ENCODE assay signal across 8 mouse cellular contexts in the genomic region with DNA sequence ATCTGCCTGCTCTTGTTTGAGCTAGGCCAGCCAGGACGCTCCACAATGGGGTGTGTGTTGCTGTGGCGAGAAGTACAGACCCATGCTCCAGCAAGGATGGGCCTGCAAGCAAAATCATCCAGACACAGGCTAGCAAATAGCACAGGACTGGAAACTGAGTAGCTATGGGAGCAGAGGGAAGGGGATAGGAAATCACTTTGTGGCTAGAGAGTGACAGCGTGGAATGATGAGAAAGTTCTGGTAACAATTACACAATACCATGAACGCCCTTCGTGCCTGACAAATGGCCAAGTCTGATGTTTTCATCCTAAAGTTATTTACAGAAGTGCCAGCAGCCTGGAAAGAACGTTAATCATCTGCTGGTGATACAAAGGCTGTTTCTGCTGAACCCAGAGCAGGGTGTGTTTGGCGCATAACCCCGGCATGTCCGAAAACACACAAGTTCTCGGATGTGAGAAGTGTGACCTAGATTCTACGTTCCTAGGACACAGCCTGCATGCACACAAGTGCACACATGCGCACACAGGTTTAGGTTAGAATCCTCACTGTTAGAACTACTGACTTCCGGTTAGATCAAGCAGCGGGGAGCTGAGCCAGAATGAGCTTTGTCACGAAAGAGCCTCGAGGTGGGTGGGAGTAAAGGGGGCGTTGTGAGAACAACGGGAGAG. TPM values are rescaled to one million over a fixed set of nuclear protein-coding genes. Genes with fewer than 3 reads are reported as not detected.
DNase-seq lines count a peak whose midpoint lies in the region; ATAC-seq and TF ChIP-seq lines count a peak whose summit lies in the region.

No protein-coding gene starts in this region.

- peaks cover 63% of the 10 kb centered on the region for H3K36me3 ChIP-seq in embryonic facial prominence, embryonic 10.5 days (replicated peaks)
- H3K36me3 ChIP-seq in limb, embryonic 15.5 days: peaks cover 40% of the 10 kb centered on the region; the same call in 1 of the 2 replicates
- no peaks in the 10 kb centered on the region; the same call in 1 of the 2 replicates for H3K36me3 ChIP-seq in stomach, embryonic 15.5 days

- peak in 1 of 2 experiments; percentile 13 for DNase-seq in cerebellum, adult 2 months
- DNase-seq in cerebellum, postnatal 36 days: no peak
- peak; percentile 72 for DNase-seq in 3134 (ENCODE audit: extremely low read depth, insufficient read length, low spot score)
- no peak for DNase-seq in embryonic facial prominence, embryonic 10.5 days (ENCODE audit: low spot score)
- peak; percentile 64 for DNase-seq in heart, postnatal 4 days
- DNase-seq in natural killer cell, adult 2 months (ENCODE audit: low spot score in 2 of 2): no peak

- no peak overlapping the region for H3K9ac ChIP-seq in limb, embryonic 15.5 days
- H3K9ac ChIP-seq in stomach, embryonic 15.5 days: no peak overlapping the region

- H3K27me3 ChIP-seq in cerebellum, adult 2 months (ENCODE audit: control insufficient read depth, insufficient read depth, low read length): no peaks in the 10 kb centered on the region
- H3K27me3 ChIP-seq in embryonic facial prominence, embryonic 10.5 days (replicated peaks; ENCODE audit: low read depth, poor library complexity, severe bottlenecking): no peaks in the 10 kb centered on the region
- no peaks in the 10 kb centered on the region for H3K27me3 ChIP-seq in limb, embryonic 15.5 days
- no peaks in the 10 kb centered on the region for H3K27me3 ChIP-seq in stomach, embryonic 15.5 days (replicated peaks)

- no peak overlapping the region for H3K4me3 ChIP-seq in cerebellum, adult 2 months (replicated peaks; ENCODE audit: insufficient read depth, low read depth, low read length)
- no peak overlapping the region for H3K4me3 ChIP-seq in embryonic facial prominence, embryonic 10.5 days
- no peak overlapping the region for H3K4me3 ChIP-seq in limb, embryonic 15.5 days
- no peak overlapping the region for H3K4me3 ChIP-seq in stomach, embryonic 15.5 days (replicated peaks)

- H3K27ac ChIP-seq in cerebellum, adult 2 months (ENCODE audit: insufficient read depth, low read length): peak overlapping the region; percentile 42; the same call in 1 of the 2 replicates
- peak overlapping the region; percentile 65; the same call in 1 of the 2 replicates for H3K27ac ChIP-seq in embryonic facial prominence, embryonic 10.5 days (replicated peaks)
- H3K27ac ChIP-seq in limb, embryonic 15.5 days: peak overlapping the region; percentile 81
- peak overlapping the region; percentile 67 for H3K27ac ChIP-seq in stomach, embryonic 15.5 days

- 76% methylated on average over 18 of the region's 18 CpGs for WGBS in cerebellum, adult 2 months
- WGBS in embryonic facial prominence, embryonic 10.5 days: 80% methylated on average over 18 of the region's 18 CpGs
- WGBS in limb, embryonic 15.5 days: 43% methylated on average over 18 of the region's 18 CpGs
- 35% methylated on average over 18 of the region's 18 CpGs for WGBS in stomach, embryonic 15.5 days

- H3K4me1 ChIP-seq in cerebellum, adult 2 months (ENCODE audit: control insufficient read depth, insufficient read depth, low read length): peaks cover 12% of the 10 kb centered on the region
- peaks cover 21% of the 10 kb centered on the region for H3K4me1 ChIP-seq in embryonic facial prominence, embryonic 10.5 days
- peaks cover 11% of the 10 kb centered on the region for H3K4me1 ChIP-seq in limb, embryonic 15.5 days
- 0 out of 2 replicates have a peak, but pooled peaks cover 12% of the 10 kb centered on the region for H3K4me1 ChIP-seq in stomach, embryonic 15.5 days

- peak; percentile 42; the same call in 1 of the 2 replicates for ATAC-seq in limb, embryonic 15.5 days (ENCODE audit: insufficient number of reproducible peaks, low FRiP score, low TSS enrichment, low read depth)
- peak; percentile 20; the same call in 1 of the 2 replicates for ATAC-seq in stomach, embryonic 15.5 days (ENCODE audit: insufficient read depth, low FRiP score, low read depth)

- H3K4me2 ChIP-seq in limb, embryonic 15.5 days: no peak overlapping the region
- 0 out of 2 replicates have a peak overlapping the region, but pooled peaks have one; percentile 4 for H3K4me2 ChIP-seq in stomach, embryonic 15.5 days

- no peak for TF ChIP-seq CTCF in cerebellum, adult 2 months (IDR thresholded peaks at IDR 0.05; ENCODE audit: borderline replicate concordance, insufficient read depth, low read depth, low read length)

- H3K9me3 ChIP-seq in embryonic facial prominence, embryonic 10.5 days: no peaks in the 10 kb centered on the region
- no peaks in the 10 kb centered on the region for H3K9me3 ChIP-seq in limb, embryonic 15.5 days
- no peaks in the 10 kb centered on the region for H3K9me3 ChIP-seq in stomach, embryonic 15.5 days

- TF ChIP-seq POLR2A in cerebellum, adult 2 months (IDR thresholded peaks at IDR 0.05; ENCODE audit: borderline replicate concordance, insufficient read depth, low read length): no peak

RNA-seq across cellular contexts. Expression of a gene that starts 10.0 kb away (rescaled TPM):
- polyA plus RNA-seq in cerebellum, adult 2 months (2012; rRNA removed): 20.6 and 23.1 TPM in 2 replicates
- 27.9 and 32.3 TPM in 2 replicates for polyA plus RNA-seq in embryonic facial prominence, embryonic 10.5 days (2016; fragmentation: Nextera tagmentation; extraction: Ambion mirVana)
- total RNA-seq in heart, postnatal 4 days (2021): 10 to 100 TPM; 26.7 to 29.0 TPM
- polyA plus RNA-seq in limb, embryonic 15.5 days (2015; fragmentation: Nextera tagmentation; extraction: Ambion mirVana): 16.5 and 16.8 TPM in 2 replicates
- 24.4 and 26.1 TPM in 2 replicates for polyA plus RNA-seq in stomach, embryonic 15.5 days (2015; fragmentation: Nextera tagmentation; extraction: Ambion mirVana)

RNA-seq across cellular contexts. Expression of a gene that starts 10.4 kb away (rescaled TPM):
- polyA plus RNA-seq in cerebellum, adult 2 months (2012; rRNA removed): 145 and 146 TPM in 2 replicates
- polyA plus RNA-seq in embryonic facial prominence, embryonic 10.5 days (2016; fragmentation: Nextera tagmentation; extraction: Ambion mirVana): 56.2 and 58.4 TPM in 2 replicates
- 100 to 1,000 TPM; 116 to 122 TPM for total RNA-seq in heart, postnatal 4 days (2021)
- 119 and 127 TPM in 2 replicates for polyA plus RNA-seq in limb, embryonic 15.5 days (2015; fragmentation: Nextera tagmentation; extraction: Ambion mirVana)
- polyA plus RNA-seq in stomach, embryonic 15.5 days (2015; fragmentation: Nextera tagmentation; extraction: Ambion mirVana): 95.5 and 101 TPM in 2 replicates

Comparison
In these comparisons a context has a peak if more than half of its experiments do, and no peak if none do; other contexts are left out.
1. DNase-seq: peak in 3134 (single experiment) and heart, postnatal 4 days (single experiment); none in cerebellum, postnatal 36 days (0 of 2), embryonic facial prominence, embryonic 10.5 days (single experiment) and natural killer cell, adult 2 months (0 of 2).
2. Peak in every context shown above with its lines, with median percentiles within 50 percentile points of each other: H3K27ac ChIP-seq.